ENCODE assay signal across 9 mouse cellular contexts in the genomic region with DNA sequence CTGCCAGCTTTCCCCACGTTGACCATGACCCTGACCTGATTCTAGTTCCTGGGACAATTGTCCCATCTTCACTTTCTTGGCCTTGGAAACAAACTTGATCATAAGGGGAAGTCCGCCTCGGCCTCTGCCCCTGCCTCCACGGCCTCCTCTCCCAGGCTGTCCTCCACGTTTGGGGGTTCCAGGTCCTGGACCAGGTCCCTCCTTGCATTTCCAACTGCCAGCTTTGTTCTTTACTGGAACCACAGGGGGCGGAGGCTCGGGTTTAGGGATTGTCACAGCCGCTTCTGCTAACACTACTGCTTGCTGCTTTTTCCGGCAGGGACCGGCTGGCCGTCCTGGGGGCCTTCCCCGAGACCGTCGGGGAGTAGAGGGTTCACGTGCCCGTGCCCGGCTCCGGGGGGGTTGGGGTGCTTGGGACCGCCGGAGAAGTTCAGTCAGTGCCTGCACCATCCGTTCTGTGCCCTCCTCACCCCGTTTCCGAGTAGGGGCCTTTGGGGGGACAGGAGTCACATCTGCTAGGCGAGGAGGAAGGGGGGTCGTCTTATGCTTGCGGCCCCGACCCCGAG. TPM values are rescaled to one million over a fixed set of nuclear protein-coding genes. Genes with fewer than 3 reads are reported as not detected.
DNase-seq lines count a peak whose midpoint lies in the region; ATAC-seq and TF ChIP-seq lines count a peak whose summit lies in the region.
"Had no signal": no experiment of that assay in that cellular context is flagged by ENCODE, and none has a peak within 500 bp of the region (broad histone marks: within the 10 kb centered on the region; RNA-seq: fewer than 3 reads in every experiment).

No protein-coding gene starts in this region.

- peaks cover 3 to 21% of the 10 kb centered on the region in 2 experiments; a peak in 3 of 4 replicates for H3K4me1 ChIP-seq in CH12.LX (ENCODE audit: control insufficient read depth in 1 of 2, insufficient read depth in 2 of 2)
- H3K4me1 ChIP-seq in forebrain, embryonic 14.5 days (ENCODE audit: control insufficient read depth, insufficient read depth, low read length) = peaks cover 7% of the 10 kb centered on the region
- H3K4me1 ChIP-seq in liver, embryonic 15.5 days (replicated peaks) = peaks cover 44% of the 10 kb centered on the region

- H3K27me3 ChIP-seq in CH12.LX (replicated peaks) = no peaks in the 10 kb centered on the region
- H3K27me3 ChIP-seq in forebrain, embryonic 14.5 days (replicated peaks; ENCODE audit: control insufficient read depth, insufficient read depth, low read length) = no peaks in the 10 kb centered on the region
- H3K27me3 ChIP-seq in liver, embryonic 15.5 days = no peaks in the 10 kb centered on the region

- WGBS in forebrain, embryonic 14.5 days = 89% methylated on average over 28 of the region's 28 CpGs
- 87% methylated on average over 28 of the region's 28 CpGs for WGBS in liver, embryonic 15.5 days (ENCODE audit: insufficient replicate concordance)

- in situ Hi-C loops in CH12.LX (cut with MboI; ENCODE audit: low pct_ligation_motif_present, low pct_unique_long_range_greater_than_20kb, low sequenced_read_pairs) = no loop called here

- ATAC-seq in forebrain, embryonic 14.5 days = no peak
- no peak for ATAC-seq in liver, embryonic 15.5 days (ENCODE audit: insufficient read depth)

- peaks cover 45% of the 10 kb centered on the region for H3K79me2 ChIP-seq in CH12.LX (replicated peaks; ENCODE audit: control insufficient read depth, extremely low read depth, insufficient read depth, poor library complexity, severe bottlenecking)

- intact Hi-C loops in gastrocnemius, adult 2 months (cut with DNase I) = no loop called here
- intact Hi-C loops in left cerebral cortex, postnatal 36 days (cut with DNase I) = no loop called here

- dilution Hi-C loops in CH12.LX (cut with MboI; ENCODE audit: extremely low pct_ligation_motif_present, extremely low pct_unique_long_range_greater_than_20kb, low sequenced_read_pairs) = no loop called here

- H3K36me3 ChIP-seq in CH12.LX (replicated peaks in 1 of 2; ENCODE audit: control insufficient read depth in 1 of 2, insufficient read depth in 1 of 2, low read length in 1 of 2) = peaks cover 55 to 71% of the 10 kb centered on the region in 2 experiments
- peaks cover 55% of the 10 kb centered on the region for H3K36me3 ChIP-seq in forebrain, embryonic 14.5 days (ENCODE audit: control insufficient read depth, insufficient read depth, low read length)
- peaks cover 54% of the 10 kb centered on the region for H3K36me3 ChIP-seq in liver, embryonic 15.5 days (replicated peaks)

- no peak for TF ChIP-seq POLR2A in CH12.LX (IDR thresholded peaks at IDR 0.05; ENCODE audit: low read depth, low read length)

- no peak for TF ChIP-seq CTCF in gastrocnemius, adult 2 months (IDR thresholded peaks at IDR 0.05)
- TF ChIP-seq CTCF in CH12.LX (conservative IDR thresholded peaks at IDR 0.05 in 1 of 2, IDR thresholded peaks at IDR 0.05 in 1 of 2; ENCODE audit: low read depth in 2 of 2, low read length in 2 of 2) = no peak

- no peaks in the 10 kb centered on the region for H3K9me3 ChIP-seq in CH12.LX (replicated peaks; ENCODE audit: low read length)
- no peaks in the 10 kb centered on the region for H3K9me3 ChIP-seq in forebrain, embryonic 14.5 days (replicated peaks; ENCODE audit: control insufficient read depth, low read length)
- no peaks in the 10 kb centered on the region for H3K9me3 ChIP-seq in liver, embryonic 15.5 days (replicated peaks)

- TF ChIP-seq EP300 in CH12.LX (IDR thresholded peaks at IDR 0.05; ENCODE audit: low read length) = no peak

- H3K9ac ChIP-seq in CH12.LX (ENCODE audit: insufficient read depth, low read depth) = no peak overlapping the region
- H3K9ac ChIP-seq in forebrain, embryonic 14.5 days (ENCODE audit: low read length) = peak overlapping the region; percentile 97
- 0 out of 2 replicates have a peak overlapping the region, but pooled peaks have one; percentile 99 for H3K9ac ChIP-seq in liver, embryonic 15.5 days

- DNase-seq in gastrocnemius, adult 2 months = no peak
- no peak for DNase-seq in gastrocnemius, adult 8-10 months (ENCODE audit: low spot score in 2 of 2)
- no peak for DNase-seq in CH12.LX (ENCODE audit: extremely low read depth)
- no peak for DNase-seq in forebrain, embryonic 14.5 days (ENCODE audit: low spot score)
- DNase-seq in left cerebral cortex, postnatal 36 days (ENCODE audit: low spot score in 2 of 2) = no peak
- no peak for DNase-seq in spleen, postnatal 4 days (ENCODE audit: low spot score in 2 of 2)
- no peak for DNase-seq in natural killer cell, adult 2 months (ENCODE audit: low spot score in 2 of 2)
- DNase-seq: layer of hippocampus, adult 9-11 months had no signal

- peak overlapping the region; percentile 72; the same call in 1 of the 2 replicates for H3K4me2 ChIP-seq in CH12.LX (ENCODE audit: insufficient read depth, low read depth, poor library complexity, severe bottlenecking)
- peak overlapping the region; percentile 95 for H3K4me2 ChIP-seq in forebrain, embryonic 14.5 days (ENCODE audit: low read length)
- peak overlapping the region; percentile 92 for H3K4me2 ChIP-seq in liver, embryonic 15.5 days

- TF ChIP-seq RAD21 in CH12.LX (IDR thresholded peaks at IDR 0.05; ENCODE audit: low read depth, low read length) = no peak

- peak overlapping the region; percentile 98 for H3K4me3 ChIP-seq in gastrocnemius, adult 2 months
- no peak overlapping the region for H3K4me3 ChIP-seq in CH12.LX (replicated peaks in 1 of 3; ENCODE audit: low read depth in 2 of 3, low read length in 2 of 3, poor library complexity in 1 of 3)
- no peak overlapping the region for H3K4me3 ChIP-seq in forebrain, embryonic 14.5 days (ENCODE audit: low read depth, low read length)
- H3K4me3 ChIP-seq in liver, embryonic 15.5 days (replicated peaks) = no peak overlapping the region

- no peak overlapping the region for H3K27ac ChIP-seq in gastrocnemius, adult 2 months
- no peak overlapping the region for H3K27ac ChIP-seq in CH12.LX (ENCODE audit: insufficient read depth, low read depth)
- H3K27ac ChIP-seq in forebrain, embryonic 14.5 days (ENCODE audit: low read depth, low read length) = no peak overlapping the region
- H3K27ac ChIP-seq in liver, embryonic 15.5 days (replicated peaks) = no peak overlapping the region

TF ChIP-seq in CH12.LX, 34 proteins besides CTCF, POLR2A, EP300 and RAD21 (continues in another document):
- no peak for TF ChIP-seq MAX (IDR thresholded peaks at IDR 0.05; ENCODE audit: low read length)
- TF ChIP-seq ETS1 (conservative IDR thresholded peaks at IDR 0.05; ENCODE audit: low read depth, low read length) = no peak
- TF ChIP-seq CHD2 (IDR thresholded peaks at IDR 0.05; ENCODE audit: low read length) = no peak
- no peak for TF ChIP-seq SIN3A (IDR thresholded peaks at IDR 0.05; ENCODE audit: low read length)
- TF ChIP-seq POLR2AphosphoS2 (IDR thresholded peaks at IDR 0.05; ENCODE audit: low read depth, low read length) = no peak
- no peak for TF ChIP-seq ZC3H11A (IDR thresholded peaks at IDR 0.05; ENCODE audit: low read depth, low read length)
- TF ChIP-seq ZMIZ1 (IDR thresholded peaks at IDR 0.05; ENCODE audit: low read depth, low read length) = no peak

RNA-seq across cellular contexts. Expression of a gene that starts 2.0 kb away (rescaled TPM):
- 10 to 100 TPM; 13.3 to 16.3 TPM for total RNA-seq in gastrocnemius, adult 2 months (2021)
- total RNA-seq in gastrocnemius, adult 8-10 months (2022) = 10 to 100 TPM; 10.9 to 15.2 (median 13.0) TPM
- total RNA-seq in CH12.LX (2012; rRNA removed) (17.2 and 18.3 TPM in 2 replicates), CH12.LX (2014; rRNA removed) (4.8 and 8.4 TPM in 2 replicates)
- 31.0 and 32.8 TPM in 2 replicates for polyA plus RNA-seq in CH12.LX (2012; ENCODE audit: insufficient read length, low read depth)
- polyA plus RNA-seq in forebrain, embryonic 14.5 days (2014; fragmentation: Nextera tagmentation; extraction: Ambion mirVana) = 8.7 and 9.6 TPM in 2 replicates
- polyA plus RNA-seq in liver, embryonic 15.5 days (2015; fragmentation: Nextera tagmentation; extraction: Ambion mirVana) = 2.4 and 2.9 TPM in 2 replicates
- total RNA-seq in left cerebral cortex, postnatal 36 days (2021) = 10 to 100 TPM; 41.3 to 62.2 TPM

RNA-seq across cellular contexts. Expression of a gene that starts 12.2 kb away (rescaled TPM):
- total RNA-seq in gastrocnemius, adult 2 months (2021) = under 1 TPM in 1 of 2 experiments, not detected in 1; 0.33 TPM
- total RNA-seq in gastrocnemius, adult 8-10 months (2022) = not detected
- total RNA-seq in CH12.LX (2012; rRNA removed) (183 TPM in 2 replicates), CH12.LX (2014; rRNA removed) (156 and 173 TPM in 2 replicates)
- 171 and 178 TPM in 2 replicates for polyA plus RNA-seq in CH12.LX (2012; ENCODE audit: insufficient read length, low read depth)
- polyA plus RNA-seq in forebrain, embryonic 14.5 days (2014; fragmentation: Nextera tagmentation; extraction: Ambion mirVana) = 0.12 and 0.34 TPM in 2 replicates
- polyA plus RNA-seq in liver, embryonic 15.5 days (2015; fragmentation: Nextera tagmentation; extraction: Ambion mirVana) = 0.17 and 0.22 TPM in 2 replicates
- total RNA-seq in left cerebral cortex, postnatal 36 days (2021) = not detected

RNA-seq across cellular contexts. Expression of a gene that starts 21.3 kb away (rescaled TPM):
- 1 to 10 TPM; 1.1 to 1.5 TPM for total RNA-seq in gastrocnemius, adult 2 months (2021)
- total RNA-seq in gastrocnemius, adult 8-10 months (2022) = under 1 TPM; 0.31 to 0.85 (median 0.65) TPM
- total RNA-seq in CH12.LX (2012; rRNA removed) (0.92 and 1.3 TPM in 2 replicates), CH12.LX (2014; rRNA removed) (not detected in 2 replicates)
- 0.65 TPM in 1 of 2 replicates, not detected in the other for polyA plus RNA-seq in CH12.LX (2012; ENCODE audit: insufficient read length, low read depth)
- 1.7 and 6.4 TPM in 2 replicates for polyA plus RNA-seq in forebrain, embryonic 14.5 days (2014; fragmentation: Nextera tagmentation; extraction: Ambion mirVana)
- 2.3 and 2.8 TPM in 2 replicates for polyA plus RNA-seq in liver, embryonic 15.5 days (2015; fragmentation: Nextera tagmentation; extraction: Ambion mirVana)
- total RNA-seq in left cerebral cortex, postnatal 36 days (2021) = 1 to 10 TPM; 1.8 to 4.5 TPM

RNA-seq across cellular contexts. Expression of a gene that starts 23.1 kb away (rescaled TPM):
- total RNA-seq in gastrocnemius, adult 2 months (2021) = 100 to 1,000 TPM; 116 to 123 TPM
- 100 to 1,000 TPM; 140 to 149 (median 146) TPM for total RNA-seq in gastrocnemius, adult 8-10 months (2022)
- total RNA-seq in CH12.LX (2012; rRNA removed) = 55.2 and 59.2 TPM in 2 replicates
- total RNA-seq in CH12.LX (2014; rRNA removed) = 83.6 and 92.7 TPM in 2 replicates
- 101 and 121 TPM in 2 replicates for polyA plus RNA-seq in CH12.LX (2012; ENCODE audit: insufficient read length, low read depth)
- 121 and 143 TPM in 2 replicates for polyA plus RNA-seq in forebrain, embryonic 14.5 days (2014; fragmentation: Nextera tagmentation; extraction: Ambion mirVana)
- 60.6 and 65.5 TPM in 2 replicates for polyA plus RNA-seq in liver, embryonic 15.5 days (2015; fragmentation: Nextera tagmentation; extraction: Ambion mirVana)
- total RNA-seq in left cerebral cortex, postnatal 36 days (2021) = 10 to 100 TPM; 79.8 to 85.1 TPM

RNA-seq across cellular contexts. Expression of a gene that starts 23.4 kb away (rescaled TPM):
- 1 to 10 TPM; 1.8 to 2.2 TPM for total RNA-seq in gastrocnemius, adult 2 months (2021)
- 1 to 10 TPM in 3 of 4 experiments, under 1 TPM in 1; 0.56 to 1.9 (median 1.5) TPM for total RNA-seq in gastrocnemius, adult 8-10 months (2022)
- total RNA-seq in CH12.LX (2012; rRNA removed) = 2.6 and 2.7 TPM in 2 replicates
- 1.9 and 2.3 TPM in 2 replicates for total RNA-seq in CH12.LX (2014; rRNA removed)
- 3.3 and 3.8 TPM in 2 replicates for polyA plus RNA-seq in CH12.LX (2012; ENCODE audit: insufficient read length, low read depth)
- polyA plus RNA-seq in forebrain, embryonic 14.5 days (2014; fragmentation: Nextera tagmentation; extraction: Ambion mirVana) = 7.0 and 10.7 TPM in 2 replicates
- polyA plus RNA-seq in liver, embryonic 15.5 days (2015; fragmentation: Nextera tagmentation; extraction: Ambion mirVana) = 3.4 and 4.1 TPM in 2 replicates
- total RNA-seq in left cerebral cortex, postnatal 36 days (2021) = 1 to 10 TPM; 3.6 to 9.3 TPM

Comparison
In these comparisons a context has a peak if more than half of its experiments do, and no peak if none do; other contexts are left out.
1. RNA of a gene that starts 12.2 kb away (total RNA-seq): 156 to 183 TPM in CH12.LX; 0.33 TPM in gastrocnemius, adult 2 months, not detected in left cerebral cortex, postnatal 36 days and not detected in gastrocnemius, adult 8-10 months; every median in the first group is over 100 times any median in the second.
2. Peak in every context shown above with its lines, with median percentiles within 50 percentile points of each other: H3K4me2 ChIP-seq.